Mouse (Mus musculus) embryonic fibroblast, embryonic 13.5 days (primary cell): Measurements from ENCODE around the gene AL732309.1. TPM values are rescaled to one million over a fixed set of nuclear protein-coding genes. Genes with fewer than 3 reads are reported as not detected.

Experiments
- H3K27ac ChIP-seq: 2 replicates; pipeline ENCODE4 v1.5.1; 2012; ENCODE audit warnings: low read length, control low read depth, inconsistent platforms; ENCODE audit not compliant: insufficient read depth
- H3K4me1 ChIP-seq: 2 replicates; pipeline ENCODE4 v1.6.1; 2011; ENCODE audit warnings: low read length; ENCODE audit not compliant: control insufficient read depth, insufficient read depth
- H3K4me3 ChIP-seq: 2 replicates; pipeline ENCODE4 v1.5.1; 2011; ENCODE audit warnings: mild to moderate bottlenecking, control low read depth, low read length; ENCODE audit not compliant: insufficient read depth
- CTCF ChIP-seq: IDR thresholded peaks from 2 replicates; pipeline ENCODE4 v1.5.1; 2011; ENCODE audit warnings: mild to moderate bottlenecking, control low read depth, low read length, moderate library complexity, borderline replicate concordance; ENCODE audit not compliant: insufficient read depth
- POLR2A ChIP-seq: IDR thresholded peaks from 2 replicates; pipeline ENCODE4 v1.6.1; 2011; ENCODE audit warnings: low read depth, mild to moderate bottlenecking, control low read depth, low read length, moderate library complexity
- polyA plus RNA-seq: library from polyadenylated mRNA; stranded (reverse); fragments of >200 nt; gene quantifications from 2 replicates; pipeline ENCODE4 v1.2.4, GENCODE M21; 2011; ENCODE audit warnings: low read depth; ENCODE audit not compliant: missing spikeins, insufficient read length

The AL732309.1 gene
- polyA plus RNA-seq = 2.3 TPM in 1 of 2 replicates, not detected in the other

DNA sequence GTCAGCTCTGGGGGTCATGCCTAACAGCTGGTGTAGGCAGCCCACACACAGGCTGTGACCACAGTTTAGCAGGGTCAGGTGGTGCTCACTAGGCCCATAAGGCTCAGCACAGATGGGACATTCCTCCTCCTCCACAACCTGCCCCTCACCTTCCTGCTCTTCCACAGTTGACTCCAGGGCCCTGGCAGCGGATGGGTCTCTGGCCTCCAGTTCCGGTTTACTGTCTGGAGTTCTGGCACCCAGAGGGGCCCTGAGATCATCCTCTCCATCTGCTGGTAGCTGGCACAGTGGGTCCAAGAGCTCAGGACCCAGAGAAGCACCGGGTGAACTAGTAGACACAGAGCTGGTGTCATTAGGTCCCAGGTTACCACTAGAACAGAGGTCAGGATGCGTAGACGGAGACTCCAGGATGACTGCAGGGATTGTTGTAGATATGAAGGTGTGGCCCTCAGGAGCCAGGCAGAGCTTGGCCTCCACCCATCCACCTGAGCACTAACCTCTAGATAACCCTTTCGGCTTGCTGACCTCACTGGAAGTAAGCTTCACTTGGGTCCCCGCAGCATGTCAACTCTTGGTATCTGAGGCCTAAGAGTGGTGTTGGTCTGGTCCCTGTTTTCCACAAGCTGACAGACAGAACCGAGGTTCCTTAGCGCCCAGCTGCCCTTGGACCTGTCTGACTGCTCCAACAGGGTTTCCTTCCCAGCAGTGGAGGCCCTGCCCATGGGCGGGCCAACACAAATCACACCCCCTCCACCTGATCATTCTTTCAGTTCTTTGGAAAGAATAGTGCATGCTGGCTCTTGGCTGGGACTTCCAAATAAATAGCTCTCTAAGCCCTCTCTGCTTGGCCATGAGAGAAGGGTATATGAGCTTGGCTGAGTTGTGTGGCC, at the start of gene AL732309.1:
Gene AL732309.1, minus strand, starts transcription at position 681 of the 890 bp plus-strand sequence.
- Histone ChIP-seq H3K27ac (no peak within 1 kb of the TSS), H3K4me3 (no peak within 1 kb of the TSS), H3K4me1 (no peaks in the 10 kb centered on the region)
- TF ChIP-seq POLR2A (no peak), CTCF (no peak)

DNA sequence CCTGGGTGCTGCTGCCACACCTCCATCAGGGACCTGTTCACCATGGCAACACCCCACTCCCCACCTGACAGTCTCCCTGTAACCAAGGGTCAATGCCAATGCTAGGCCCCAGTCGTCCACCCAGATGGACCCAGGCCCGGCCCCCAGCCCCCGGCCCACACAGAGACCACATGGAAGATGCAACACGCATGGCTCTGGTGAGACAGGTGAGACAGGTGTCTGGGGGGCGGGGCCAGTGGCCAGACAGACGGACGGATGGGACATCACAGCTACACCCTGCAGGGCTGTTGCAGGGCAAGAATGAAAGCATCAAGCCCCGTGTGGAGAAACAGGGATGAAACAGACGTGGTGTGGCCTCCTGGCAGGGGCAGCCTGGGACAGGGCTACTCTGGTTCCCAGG, 47.0 kb upstream of the AL732309.1 start:
- no peak overlapping the region for H3K27ac ChIP-seq
- H3K4me1 ChIP-seq = no peaks in the 10 kb centered on the region
- no peak for TF ChIP-seq POLR2A
- no peak for TF ChIP-seq CTCF
- H3K4me3 ChIP-seq = no peak overlapping the region

DNA sequence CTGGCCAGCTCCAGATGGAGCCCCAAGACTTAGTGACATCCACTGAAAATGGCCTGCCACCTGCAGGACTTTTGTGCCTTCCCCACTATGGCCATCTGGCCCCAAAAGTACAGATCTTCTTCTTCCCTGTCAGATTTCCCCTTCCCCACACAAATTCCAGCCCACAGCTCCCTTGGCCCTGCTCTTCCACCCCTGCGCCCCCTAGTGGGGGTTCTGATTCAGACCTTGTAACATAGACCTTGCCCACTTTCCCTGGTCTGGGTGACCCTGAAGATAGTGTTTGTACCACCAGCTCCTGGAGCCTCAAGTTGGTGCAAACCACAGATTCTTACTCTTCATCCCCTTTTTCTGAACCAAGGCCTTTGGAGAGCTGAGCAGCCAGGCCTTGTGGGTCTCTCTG, 46.2 kb upstream of the AL732309.1 start:
- Histone ChIP-seq H3K4me3 (no peak overlapping the region), H3K4me1 (no peaks in the 10 kb centered on the region), H3K27ac (no peak overlapping the region)
- TF ChIP-seq CTCF (peak; percentile 53), POLR2A (no peak)

DNA sequence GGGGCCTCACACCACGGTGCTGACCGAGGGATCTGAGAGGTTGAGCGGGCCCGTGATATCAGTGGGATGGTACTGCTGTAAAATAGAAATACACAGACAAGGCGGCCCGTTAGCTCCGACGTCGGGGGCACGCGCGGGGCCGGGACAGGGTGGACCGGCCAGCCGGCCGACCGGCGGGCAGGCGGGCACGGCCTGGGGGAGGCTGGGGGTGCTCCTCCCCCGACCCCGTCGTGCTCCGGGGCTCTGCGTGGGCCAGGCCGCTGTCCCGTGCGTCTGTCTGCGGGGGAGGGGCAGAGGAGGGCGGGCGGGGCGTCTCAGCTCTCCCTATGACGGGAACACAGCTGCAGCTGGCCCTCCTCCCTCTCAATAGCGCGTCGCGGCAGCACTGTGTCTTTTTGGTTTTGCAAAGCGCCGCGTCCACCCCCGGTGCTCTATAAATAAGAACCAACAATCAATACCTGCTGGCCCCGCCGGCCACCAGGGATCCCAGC, 45.4 kb upstream of the AL732309.1 start:
- no peak for TF ChIP-seq POLR2A
- Histone ChIP-seq H3K4me3 (no peak overlapping the region), H3K4me1 (no peaks in the 10 kb centered on the region), H3K27ac (no peak overlapping the region)

DNA sequence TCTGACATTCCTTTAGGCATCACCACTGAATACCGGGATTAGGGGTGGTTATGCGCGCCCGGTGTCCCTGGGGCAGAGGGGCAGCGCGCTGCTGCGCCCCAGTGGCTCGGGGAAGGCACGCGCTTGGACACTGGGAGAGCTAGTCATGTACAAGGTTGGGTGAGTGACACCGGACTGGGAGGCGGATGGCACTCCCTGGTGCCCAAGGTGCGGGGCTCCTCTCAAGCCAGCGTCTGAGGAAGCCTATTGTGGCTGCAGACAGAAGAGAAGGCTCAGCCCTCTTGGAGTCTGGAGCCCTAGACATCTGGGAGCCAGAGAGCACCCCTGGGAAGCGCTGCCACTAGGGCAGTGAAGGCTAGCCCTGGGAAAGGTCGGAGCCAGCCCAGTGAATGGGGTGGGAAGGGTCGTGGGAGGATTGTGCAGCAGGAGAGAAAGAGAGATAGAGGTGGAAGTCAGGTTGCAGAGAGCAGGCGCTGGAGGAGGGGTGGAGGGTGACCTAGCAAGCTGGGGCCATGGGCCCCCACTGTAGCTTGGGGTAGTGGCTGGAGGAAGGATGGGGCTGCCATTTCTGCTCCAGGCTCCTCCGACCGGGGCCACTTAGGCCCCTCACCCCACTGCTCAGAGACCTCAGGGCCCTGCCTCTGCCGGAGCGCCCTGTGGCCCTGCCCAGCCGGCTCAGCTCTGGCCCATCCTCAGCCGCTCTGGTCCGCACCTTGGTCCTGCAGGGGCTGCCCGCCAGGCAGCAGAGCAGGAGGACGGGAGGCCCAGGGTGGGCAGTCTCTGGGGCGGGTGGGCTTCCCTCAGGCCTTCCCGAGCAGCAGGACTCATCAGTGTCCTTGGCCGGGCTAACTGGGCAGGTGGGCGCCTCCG, 44.8 kb upstream of the AL732309.1 start:
- no peak overlapping the region for H3K4me3 ChIP-seq
- no peak overlapping the region for H3K27ac ChIP-seq
- no peak for TF ChIP-seq POLR2A
- no peak for TF ChIP-seq CTCF
- no peaks in the 10 kb centered on the region for H3K4me1 ChIP-seq

DNA sequence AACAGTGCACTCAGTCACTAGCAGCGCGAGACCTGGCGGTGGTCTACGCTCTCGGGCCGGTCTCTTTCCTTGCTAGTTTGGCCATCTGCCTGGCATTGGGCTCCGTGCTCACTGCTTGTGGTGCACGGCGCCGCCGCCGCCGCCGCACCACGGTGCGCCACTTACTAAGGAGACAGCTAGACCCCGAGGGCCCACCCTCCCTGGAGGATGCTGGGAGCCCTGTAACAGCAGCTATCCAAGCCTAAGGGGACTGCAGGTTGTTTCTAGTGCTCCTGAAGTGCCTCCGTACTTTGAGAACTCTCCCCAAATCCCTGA, 44.1 kb upstream of the AL732309.1 start:
- no peak overlapping the region for H3K4me3 ChIP-seq
- H3K4me1 ChIP-seq = no peaks in the 10 kb centered on the region
- no peak overlapping the region for H3K27ac ChIP-seq
- TF ChIP-seq POLR2A (no peak), CTCF (no peak)

DNA sequence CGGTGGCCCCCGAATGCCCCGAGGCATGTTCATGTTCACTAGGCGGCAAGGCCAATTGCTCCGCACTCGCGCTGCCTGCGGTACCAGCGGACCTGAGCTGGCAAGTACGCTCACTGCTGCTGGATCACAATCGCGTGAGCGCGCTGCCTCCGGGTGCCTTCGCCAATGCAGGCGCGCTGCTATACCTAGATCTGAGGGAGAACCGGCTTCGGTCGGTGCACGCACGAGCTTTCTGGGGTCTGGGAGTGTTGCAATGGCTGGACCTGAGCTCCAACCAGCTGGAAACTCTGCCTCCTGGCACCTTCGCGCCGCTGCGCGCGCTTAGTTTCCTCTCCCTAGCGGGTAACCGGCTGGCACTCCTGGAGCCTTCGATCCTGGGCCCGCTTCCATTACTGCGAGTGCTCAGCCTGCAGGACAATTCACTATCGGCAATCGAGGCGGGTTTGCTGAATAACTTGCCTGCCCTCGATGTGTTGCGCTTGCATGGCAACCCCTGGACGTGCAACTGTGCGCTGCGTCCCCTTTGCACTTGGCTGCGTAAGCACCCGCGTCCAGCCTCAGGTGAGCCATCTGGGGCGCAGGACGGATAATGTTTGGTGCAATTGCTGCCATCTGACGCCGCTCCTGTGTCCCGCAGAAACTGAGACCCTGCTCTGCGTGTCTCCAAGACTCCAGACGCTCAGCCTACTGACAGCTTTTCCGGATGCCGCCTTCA, 43.6 kb upstream of the AL732309.1 start:
- H3K4me3 ChIP-seq = no peak overlapping the region
- no peak overlapping the region for H3K27ac ChIP-seq
- TF ChIP-seq POLR2A (no peak), CTCF (no peak)
- no peaks in the 10 kb centered on the region for H3K4me1 ChIP-seq

DNA sequence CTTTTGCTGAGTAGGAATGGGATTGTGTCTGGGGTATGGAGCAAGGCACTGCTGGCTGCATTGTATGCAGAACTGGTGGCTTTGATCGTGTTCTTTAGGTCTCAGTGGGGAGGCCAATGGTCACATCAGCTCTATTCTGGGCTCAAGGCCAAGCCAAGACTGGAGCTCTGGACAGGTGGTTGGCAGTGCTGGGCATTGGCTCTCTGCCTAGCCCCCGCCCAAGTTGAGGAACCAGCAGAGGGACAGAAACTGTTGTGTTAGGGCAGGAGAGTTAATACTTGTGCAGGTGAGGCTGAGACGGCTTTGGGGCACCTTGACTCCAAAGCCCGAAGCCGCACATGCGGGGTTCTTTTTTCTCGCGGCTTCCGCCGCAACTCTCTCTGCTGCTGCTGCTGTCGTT, 43.0 kb upstream of the AL732309.1 start, which contains the start of gene Lrrc26:
Gene Lrrc26, plus strand, starts transcription at position 265 of the 400 bp plus-strand sequence.
- no peak within 1 kb of the TSS for H3K4me3 ChIP-seq
- TF ChIP-seq POLR2A = no peak
- TF ChIP-seq CTCF = no peak
- H3K27ac ChIP-seq = no peak within 1 kb of the TSS
- no peaks in the 10 kb centered on the region for H3K4me1 ChIP-seq

DNA sequence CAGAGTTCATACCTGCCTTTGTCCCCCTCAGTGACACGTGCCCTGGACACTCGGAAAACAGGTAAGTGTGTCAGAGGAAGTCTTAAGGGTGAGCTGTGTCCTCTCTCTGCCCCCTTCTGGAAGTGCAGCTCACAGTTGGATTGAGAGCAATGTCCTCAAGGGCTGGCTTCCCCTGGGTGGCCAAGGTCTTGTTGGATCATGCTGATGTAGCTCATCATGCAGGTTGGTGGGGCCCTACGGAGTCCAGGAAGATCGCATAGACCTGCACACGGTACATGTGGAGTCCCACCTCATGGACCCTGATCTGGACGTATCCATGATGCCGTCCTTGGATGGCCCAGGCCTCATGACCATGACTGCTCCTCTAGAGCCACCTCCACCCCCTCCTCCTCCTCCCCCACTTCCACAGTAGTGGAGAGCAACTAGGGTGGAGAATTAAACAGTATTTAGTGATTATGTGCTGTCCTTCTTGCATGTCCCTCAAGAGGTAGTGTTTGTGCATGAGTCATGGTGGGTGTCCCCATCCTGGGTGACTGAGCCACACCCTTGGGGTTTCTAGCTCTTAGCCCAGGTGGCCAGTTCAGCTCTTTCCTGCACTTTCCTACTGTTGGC, 42.2 kb upstream of the AL732309.1 start:
- no peak overlapping the region for H3K27ac ChIP-seq
- H3K4me1 ChIP-seq = no peaks in the 10 kb centered on the region
- no peak overlapping the region for H3K4me3 ChIP-seq
- TF ChIP-seq CTCF = no peak
- TF ChIP-seq POLR2A = no peak
